ENCODE assay signal across 20 mouse cellular contexts in genomic region chr10:87832101-87832500, GRCm38 (mm10). TPM values are rescaled to one million over a fixed set of nuclear protein-coding genes. Genes with fewer than 3 reads are reported as not detected.
DNase-seq lines count a peak whose midpoint lies in the region; ATAC-seq and TF ChIP-seq lines count a peak whose summit lies in the region.
"Had no signal": no experiment of that assay in that cellular context is flagged by ENCODE, and none has a peak within 500 bp of the region (broad histone marks: within the 10 kb centered on the region; RNA-seq: fewer than 3 reads in every experiment).

No protein-coding gene starts in this region.

- H3K27ac ChIP-seq in liver, adult 2 months (replicated peaks; ENCODE audit: insufficient read depth, low read depth, low read length) = peak overlapping the region; percentile 33
- peak overlapping the region; percentile 92 for H3K27ac ChIP-seq in macrophage
- H3K27ac ChIP-seq in embryonic facial prominence, embryonic 10.5 days (replicated peaks) = no peak overlapping the region
- H3K27ac ChIP-seq: forebrain, embryonic 13.5 days; gastrocnemius, adult 2 months; heart, embryonic 13.5 days; hindbrain, embryonic 15.5 days had no signal

- H3K79me2 ChIP-seq in liver, adult 2 months (ENCODE audit: control insufficient read depth, insufficient read depth, low read length) = no peaks in the 10 kb centered on the region
- no peaks in the 10 kb centered on the region for H3K79me2 ChIP-seq in macrophage (ENCODE audit: inconsistent target)

- H3K36me3 ChIP-seq in liver, adult 2 months (ENCODE audit: control insufficient read depth, insufficient read depth, low read length) = no peaks in the 10 kb centered on the region
- no peaks in the 10 kb centered on the region for H3K36me3 ChIP-seq in macrophage (ENCODE audit: inconsistent target)
- no peaks in the 10 kb centered on the region for H3K36me3 ChIP-seq in embryonic facial prominence, embryonic 10.5 days (replicated peaks)
- H3K36me3 ChIP-seq: heart, embryonic 13.5 days; hindbrain, embryonic 15.5 days had no signal

- no peaks in the 10 kb centered on the region for H3K9me3 ChIP-seq in embryonic facial prominence, embryonic 10.5 days
- H3K9me3 ChIP-seq: forebrain, embryonic 13.5 days; heart, embryonic 13.5 days; hindbrain, embryonic 15.5 days had no signal

- DNase-seq in liver, adult 2 months (ENCODE audit: extremely low read depth, low read depth, low spot score) = peak; percentile 89
- DNase-seq in liver = no peak
- peak; percentile 20 for DNase-seq in lung, postnatal 36 days
- no peak for DNase-seq in lung, adult 18-20 months
- no peak for DNase-seq in embryonic facial prominence, embryonic 10.5 days (ENCODE audit: low spot score)
- DNase-seq in spleen, postnatal 14 days (ENCODE audit: low spot score in 2 of 2) = no peak
- DNase-seq: adrenal gland, postnatal 14 days; cerebellum, adult 2 months; cerebellum, postnatal 14 days; forebrain, postnatal 0 days; gastrocnemius, adult 2 months; gastrocnemius, postnatal 25 days; heart, adult 11 months; heart, postnatal 36 days had no signal

- WGBS in liver, adult 2 months = 27% methylated on average over 1 of the region's 1 CpGs
- 67% methylated on average over 1 of the region's 1 CpGs for WGBS in macrophage (ENCODE audit: missing documents)
- WGBS in embryonic facial prominence, embryonic 10.5 days = 86% methylated on average over 1 of the region's 1 CpGs

- TF ChIP-seq CTCF in liver, adult 2 months (IDR thresholded peaks at IDR 0.05; ENCODE audit: low read depth, low read length) = no peak

- H3K4me1 ChIP-seq in liver, adult 2 months (ENCODE audit: control insufficient read depth, insufficient read depth, low read length) = peaks cover 11% of the 10 kb centered on the region
- no peaks in the 10 kb centered on the region for H3K4me1 ChIP-seq in embryonic facial prominence, embryonic 10.5 days
- H3K4me1 ChIP-seq: forebrain, embryonic 13.5 days; heart, embryonic 13.5 days; hindbrain, embryonic 15.5 days had no signal

- TF ChIP-seq POLR2A in liver, adult 2 months (IDR thresholded peaks at IDR 0.05; ENCODE audit: extremely low read depth, insufficient read depth, low read length) = no peak

- H3K4me3 ChIP-seq in liver, adult 2 months (ENCODE audit: insufficient read depth, low read depth, low read length) = no peak overlapping the region
- H3K4me3 ChIP-seq in macrophage (ENCODE audit: inconsistent target) = no peak overlapping the region
- H3K4me3 ChIP-seq in embryonic facial prominence, embryonic 10.5 days = no peak overlapping the region
- H3K4me3 ChIP-seq: forebrain, embryonic 13.5 days; gastrocnemius, adult 2 months; heart, embryonic 13.5 days; hindbrain, embryonic 15.5 days had no signal

- no peak overlapping the region for H3K9ac ChIP-seq in liver, adult 2 months (ENCODE audit: low read depth, low read length)
- H3K9ac ChIP-seq: forebrain, embryonic 13.5 days; forebrain, postnatal 0 days; heart, embryonic 13.5 days; hindbrain, embryonic 15.5 days had no signal

- H3K27me3 ChIP-seq in liver, adult 2 months (ENCODE audit: control insufficient read depth, insufficient read depth, low read length) = no peaks in the 10 kb centered on the region
- no peaks in the 10 kb centered on the region for H3K27me3 ChIP-seq in embryonic facial prominence, embryonic 10.5 days (replicated peaks; ENCODE audit: low read depth, poor library complexity, severe bottlenecking)
- H3K27me3 ChIP-seq: forebrain, embryonic 13.5 days; heart, embryonic 13.5 days; hindbrain, embryonic 15.5 days had no signal

- peak; percentile 68; the same call in 1 of the 2 replicates for ATAC-seq in monocyte, adult 5-6 weeks (replicated peaks; ENCODE audit: insufficient number of reproducible peaks, low FRiP score, low TSS enrichment, poor library complexity, severe bottlenecking)
- ATAC-seq: forebrain, embryonic 13.5 days; forebrain, postnatal 0 days had no signal

RNA-seq across cellular contexts. Expression of gene Igf1, which starts 26.0 kb away (rescaled TPM):
- total RNA-seq in liver, adult 2 months (2014; rRNA removed) = 244 and 252 TPM in 2 replicates
- polyA plus RNA-seq in liver, adult 2 months (2012; rRNA removed) = 1,223 and 1,483 TPM in 2 replicates
- 100 to 1,000 TPM in 21 of 26 experiments, 10 to 100 TPM in 5; 17.7 to 593 (median 129) TPM for total RNA-seq in macrophage (2018; cell fraction: chromatin; rRNA removed)
- 100 to 1,000 TPM; 146 to 629 (median 349) TPM for total RNA-seq in macrophage (2018; cell fraction: cytosol; rRNA removed)
- 100 to 1,000 TPM in 22 of 26 experiments, 10 to 100 TPM in 4; 82.9 to 492 (median 175) TPM for total RNA-seq in macrophage (2018; cell fraction: nucleus; rRNA removed)
- 258 to 1,006 TPM (median 561 TPM) in 3 replicates for polyA plus RNA-seq in macrophage (2018)
- total RNA-seq in monocyte, adult 5-6 weeks (2017) = not detected in 3 replicates
- polyA plus RNA-seq in embryonic facial prominence, embryonic 10.5 days (2016; fragmentation: Nextera tagmentation; extraction: Ambion mirVana) = 38.0 and 48.9 TPM in 2 replicates
- total RNA-seq: MEL had no signal

Comparison
In these comparisons a context has a peak if more than half of its experiments do, and no peak if none do; other contexts are left out.
1. DNase-seq: peak in liver, adult 2 months (single experiment) and lung, postnatal 36 days (single experiment); none in liver (single experiment), lung, adult 18-20 months (0 of 2), embryonic facial prominence, embryonic 10.5 days (single experiment) and spleen, postnatal 14 days (0 of 2).